Mouse (Mus musculus) cerebellum, postnatal 25 days (tissue): ENCODE data around the gene Mdm4.
A peak's percentile ranks its signal among the peaks of the same experiment; 100 is the strongest.
"Not testable (repeated sequence)": the region's sequence is repeated elsewhere in the genome, so short reads cannot be mapped to it uniquely, and the experiment has no call there.

ENCODE experiments used
- DNase-seq, 2 experiments: peaks; one replicate each; pipeline ENCODE4 v3.0.0; 2021; ENCODE audit warnings: mixed read lengths in 2 of 2

Gene Mdm4

GRCm38 (mm10) chr1:133051829-133052228 lies 21.5 kb upstream of the Mdm4 start:
- no peak for DNase-seq

GRCm38 (mm10) chr1:133050001-133050431 lies 19.7 kb upstream of the Mdm4 start:
- DNase-seq, result no peak

GRCm38 (mm10) chr1:133048690-133049089 lies 18.3 kb upstream of the Mdm4 start:
- no peak for DNase-seq

GRCm38 (mm10) chr1:133047575-133047974 lies 17.2 kb upstream of the Mdm4 start:
- DNase-seq, result no peak

GRCm38 (mm10) chr1:133046441-133046931 lies 16.1 kb upstream of the Mdm4 start:
- peak in 1 of 2 experiments; percentile 63 for DNase-seq

- DNase-seq, result peak; percentile 86 to 89
Observed at GRCm38 (mm10) chr1:133045861-133046440, 15.6 kb upstream of the Mdm4 start.

- DNase-seq, result no peak
Observed at GRCm38 (mm10) chr1:133045011-133045860, 14.9 kb upstream of the Mdm4 start, which contains the start of gene Pik3c2b. Pik3c2b (plus strand) TSS chr1:133045667.

- peak; percentile 47 to 70 for DNase-seq
Observed at GRCm38 (mm10) chr1:133039505-133039949, 9.2 kb upstream of the Mdm4 start.

- not testable (repeated sequence) for DNase-seq
Observed at GRCm38 (mm10) chr1:133034682-133035081, 4.3 kb upstream of the Mdm4 start.

GRCm38 (mm10) chr1:133034091-133034460 lies 3.7 kb upstream of the Mdm4 start:
- peak; percentile 66 to 74 for DNase-seq

GRCm38 (mm10) chr1:133033316-133034090 lies 3.1 kb upstream of the Mdm4 start:
- peak; percentile 65 to 73 for DNase-seq

GRCm38 (mm10) chr1:133032981-133033315 lies 2.6 kb upstream of the Mdm4 start:
- no peak for DNase-seq

GRCm38 (mm10) chr1:133029744-133030143 lies 617 bp downstream of the Mdm4 start:
- DNase-seq, result no peak

- DNase-seq, result no peak
Observed at GRCm38 (mm10) chr1:133027980-133028379, 2.4 kb downstream of the Mdm4 start.

GRCm38 (mm10) chr1:133027126-133027525 lies 3.2 kb downstream of the Mdm4 start:
- no peak for DNase-seq

- DNase-seq, result not testable (repeated sequence)
Observed at GRCm38 (mm10) chr1:133025796-133026190, 4.6 kb downstream of the Mdm4 start.

GRCm38 (mm10) chr1:133025051-133025795 lies 5.1 kb downstream of the Mdm4 start:
- DNase-seq, result peak; percentile 85 to 88

GRCm38 (mm10) chr1:133024426-133024825 lies 5.9 kb downstream of the Mdm4 start:
- no peak for DNase-seq

GRCm38 (mm10) chr1:133023723-133024122 lies 6.6 kb downstream of the Mdm4 start:
- not testable (repeated sequence) for DNase-seq

GRCm38 (mm10) chr1:133021971-133022370 lies 8.4 kb downstream of the Mdm4 start:
- DNase-seq, result not testable (repeated sequence)

GRCm38 (mm10) chr1:133021391-133021790 lies 9.0 kb downstream of the Mdm4 start:
- no peak for DNase-seq

GRCm38 (mm10) chr1:133020137-133020894 lies 10.0 kb downstream of the Mdm4 start:
- DNase-seq, result no peak
